Mouse (Mus musculus): Measurements from ENCODE around the gene Bcr. TPM values are rescaled to one million over a fixed set of nuclear protein-coding genes. Genes with fewer than 3 reads are reported as not detected.

Gene Bcr
- total and polyA plus RNA-seq, 3 experiments, result 0.71 TPM; not detected in 2

GRCm38 (mm10) chr10:75052902-75053301 lies 7.5 kb upstream of the Bcr start:
- no peak for DNase-seq (ENCODE audit: low spot score)
- no peak for TF ChIP-seq GATA2 (IDR thresholded peaks at IDR 0.05; ENCODE audit: borderline replicate concordance, low read depth, low read length)
- TF ChIP-seq CTCF (IDR thresholded peaks at IDR 0.05; ENCODE audit: low read depth, low read length), result no peak
- no peak for TF ChIP-seq TAL1 (conservative IDR thresholded peaks at IDR 0.05; ENCODE audit: low read depth, low read length)
- TF ChIP-seq GATA1 (IDR thresholded peaks at IDR 0.05; ENCODE audit: borderline replicate concordance, low read length), result no peak
- TF ChIP-seq POLR2AphosphoS5 (IDR thresholded peaks at IDR 0.05; ENCODE audit: insufficient replicate concordance, low read depth, low read length), result no peak
- H3K27me3 ChIP-seq (ENCODE audit: insufficient read depth, low read length), result no peaks in the 10 kb centered on the region
- peaks cover 87% of the 10 kb centered on the region for H3K9me3 ChIP-seq (replicated peaks)
- no peak overlapping the region for H3K4me3 ChIP-seq (ENCODE audit: low read depth, low read length)
- no peaks in the 10 kb centered on the region for H3K4me1 ChIP-seq (ENCODE audit: insufficient read depth, low read depth, low read length)
- no peaks in the 10 kb centered on the region for H3K36me3 ChIP-seq (replicated peaks)
- ATAC-seq (ENCODE audit: extremely low read depth, insufficient number of reproducible peaks, low FRiP score, poor library complexity, severe bottlenecking), result no peak

GRCm38 (mm10) chr10:75053655-75054054 lies 6.7 kb upstream of the Bcr start:
- ATAC-seq (ENCODE audit: extremely low read depth, insufficient number of reproducible peaks, low FRiP score, poor library complexity, severe bottlenecking) (no peak), DNase-seq (ENCODE audit: low spot score) (no peak)
- H3K4me3 ChIP-seq (ENCODE audit: low read depth, low read length), result no peak overlapping the region
- TF ChIP-seq GATA1 (IDR thresholded peaks at IDR 0.05; ENCODE audit: borderline replicate concordance, low read length), result no peak
- no peak for TF ChIP-seq TAL1 (conservative IDR thresholded peaks at IDR 0.05; ENCODE audit: low read depth, low read length)
- no peak for TF ChIP-seq CTCF (IDR thresholded peaks at IDR 0.05; ENCODE audit: low read depth, low read length)
- no peak for TF ChIP-seq GATA2 (IDR thresholded peaks at IDR 0.05; ENCODE audit: borderline replicate concordance, low read depth, low read length)
- TF ChIP-seq POLR2AphosphoS5 (IDR thresholded peaks at IDR 0.05; ENCODE audit: insufficient replicate concordance, low read depth, low read length), result no peak
- H3K36me3 ChIP-seq (replicated peaks), result no peaks in the 10 kb centered on the region
- peaks cover 86% of the 10 kb centered on the region for H3K9me3 ChIP-seq (replicated peaks)
- H3K27me3 ChIP-seq (ENCODE audit: insufficient read depth, low read length), result no peaks in the 10 kb centered on the region
- no peaks in the 10 kb centered on the region for H3K4me1 ChIP-seq (ENCODE audit: insufficient read depth, low read depth, low read length)

- Histone ChIP-seq H3K36me3 (replicated peaks) (no peaks in the 10 kb centered on the region), H3K9me3 (replicated peaks) (peaks cover 84% of the 10 kb centered on the region), H3K4me3 (ENCODE audit: low read depth, low read length) (no peak overlapping the region), H3K27me3 (ENCODE audit: insufficient read depth, low read length) (no peaks in the 10 kb centered on the region), H3K4me1 (ENCODE audit: insufficient read depth, low read depth, low read length) (no peaks in the 10 kb centered on the region)
- no peak for ATAC-seq (ENCODE audit: extremely low read depth, insufficient number of reproducible peaks, low FRiP score, poor library complexity, severe bottlenecking)
- DNase-seq (ENCODE audit: low spot score), result no peak
- TF ChIP-seq GATA1 (IDR thresholded peaks at IDR 0.05; ENCODE audit: borderline replicate concordance, low read length), result no peak
- TF ChIP-seq POLR2AphosphoS5 (IDR thresholded peaks at IDR 0.05; ENCODE audit: insufficient replicate concordance, low read depth, low read length), result no peak
- TF ChIP-seq TAL1 (conservative IDR thresholded peaks at IDR 0.05; ENCODE audit: low read depth, low read length), result no peak
- no peak for TF ChIP-seq GATA2 (IDR thresholded peaks at IDR 0.05; ENCODE audit: borderline replicate concordance, low read depth, low read length)
These were observed 6.3 kb upstream of the Bcr start for GRCm38 (mm10) chr10:75054125-75054524.

GRCm38 (mm10) chr10:75055672-75056071 lies 4.7 kb upstream of the Bcr start:
- Histone ChIP-seq H3K36me3 (replicated peaks) (no peaks in the 10 kb centered on the region), H3K4me1 (ENCODE audit: insufficient read depth, low read depth, low read length) (no peaks in the 10 kb centered on the region), H3K9me3 (replicated peaks) (peaks cover 84% of the 10 kb centered on the region), H3K27me3 (ENCODE audit: insufficient read depth, low read length) (no peaks in the 10 kb centered on the region), H3K4me3 (ENCODE audit: low read depth, low read length) (no peak overlapping the region)
- no peak for TF ChIP-seq GATA1 (IDR thresholded peaks at IDR 0.05; ENCODE audit: borderline replicate concordance, low read length)
- TF ChIP-seq TAL1 (conservative IDR thresholded peaks at IDR 0.05; ENCODE audit: low read depth, low read length), result no peak
- TF ChIP-seq POLR2AphosphoS5 (IDR thresholded peaks at IDR 0.05; ENCODE audit: insufficient replicate concordance, low read depth, low read length), result no peak
- TF ChIP-seq CTCF (IDR thresholded peaks at IDR 0.05; ENCODE audit: low read depth, low read length), result no peak
- DNase-seq (ENCODE audit: low spot score) (no peak), ATAC-seq (ENCODE audit: extremely low read depth, insufficient number of reproducible peaks, low FRiP score, poor library complexity, severe bottlenecking) (no peak)

- Histone ChIP-seq H3K9me3 (replicated peaks) (peaks cover 84% of the 10 kb centered on the region), H3K4me3 (ENCODE audit: low read depth, low read length) (no peak overlapping the region), H3K27me3 (ENCODE audit: insufficient read depth, low read length) (no peaks in the 10 kb centered on the region), H3K4me1 (ENCODE audit: insufficient read depth, low read depth, low read length) (no peaks in the 10 kb centered on the region), H3K36me3 (replicated peaks) (no peaks in the 10 kb centered on the region)
- DNase-seq (ENCODE audit: low spot score), result no peak
- no peak for ATAC-seq (ENCODE audit: extremely low read depth, insufficient number of reproducible peaks, low FRiP score, poor library complexity, severe bottlenecking)
- TF ChIP-seq GATA2 (IDR thresholded peaks at IDR 0.05; ENCODE audit: borderline replicate concordance, low read depth, low read length), result no peak
- no peak for TF ChIP-seq GATA1 (IDR thresholded peaks at IDR 0.05; ENCODE audit: borderline replicate concordance, low read length)
- TF ChIP-seq CTCF (IDR thresholded peaks at IDR 0.05; ENCODE audit: low read depth, low read length), result no peak
- no peak for TF ChIP-seq POLR2AphosphoS5 (IDR thresholded peaks at IDR 0.05; ENCODE audit: insufficient replicate concordance, low read depth, low read length)
- TF ChIP-seq TAL1 (conservative IDR thresholded peaks at IDR 0.05; ENCODE audit: low read depth, low read length), result no peak
These were observed 4.1 kb upstream of the Bcr start for GRCm38 (mm10) chr10:75056255-75056654.

- no peak for ATAC-seq (ENCODE audit: extremely low read depth, insufficient number of reproducible peaks, low FRiP score, poor library complexity, severe bottlenecking)
These were observed 2.1 kb upstream of the Bcr start for GRCm38 (mm10) chr10:75058336-75058735.

More at GRCm38 (mm10) chr10:75058336-75058735, 2.1 kb upstream of the Bcr start:
- Histone ChIP-seq H3K27me3 (ENCODE audit: insufficient read depth, low read length) (no peaks in the 10 kb centered on the region), H3K4me1 (ENCODE audit: insufficient read depth, low read depth, low read length) (no peaks in the 10 kb centered on the region), H3K36me3 (replicated peaks) (no peaks in the 10 kb centered on the region), H3K4me3 (ENCODE audit: low read depth, low read length) (no peak overlapping the region), H3K9me3 (replicated peaks) (peaks cover 81% of the 10 kb centered on the region)
- DNase-seq (ENCODE audit: low spot score), result no peak
- TF ChIP-seq GATA2 (IDR thresholded peaks at IDR 0.05; ENCODE audit: borderline replicate concordance, low read depth, low read length) (no peak), GATA1 (IDR thresholded peaks at IDR 0.05; ENCODE audit: borderline replicate concordance, low read length) (no peak), POLR2AphosphoS5 (IDR thresholded peaks at IDR 0.05; ENCODE audit: insufficient replicate concordance, low read depth, low read length) (no peak), TAL1 (conservative IDR thresholded peaks at IDR 0.05; ENCODE audit: low read depth, low read length) (no peak), CTCF (IDR thresholded peaks at IDR 0.05; ENCODE audit: low read depth, low read length) (no peak)

All from G1E (cell line).